Mouse (Mus musculus) layer of hippocampus, postnatal 14 days (tissue): ENCODE data around the gene Cyb5d2. TPM values are rescaled to one million over a fixed set of nuclear protein-coding genes. Genes with fewer than 3 reads are reported as not detected.

Experiments used
- DNase-seq, 2 experiments: peaks; one replicate each; pipeline ENCODE4 v3.0.0; 2021 to 2022; ENCODE audit warnings: low spot score in 2 of 2, mixed read lengths in 1 of 2
- long read RNA-seq, 2 experiments: library from polyadenylated mRNA; stranded (forward); transcript quantifications; one replicate each; pipeline ENCODE4 v2.0.0; 2021
- total RNA-seq, 2 experiments: library from RNA; stranded (reverse); gene quantifications; 2 replicates each; pipeline ENCODE4 v1.2.3; 2021

Gene Cyb5d2
- total RNA-seq = 10 to 100 TPM; 14.0 to 17.2 TPM
- long read RNA-seq, experiment 1, transcript Cyb5d2-201 (4 exons, 2,393 nt) = major isoform, 14 of 18 reads
- long read RNA-seq, experiment 1, partial matches to known transcripts = 1 of 18 reads
- long read RNA-seq, experiment 1, other reads (novel, unspliced or antisense) = 0 of 18 reads
- long read RNA-seq, experiment 2, transcript Cyb5d2-201 (4 exons, 2,393 nt) = major isoform, 13 of 17 reads
- long read RNA-seq, experiment 2, partial matches to known transcripts = 0 of 17 reads
- long read RNA-seq, experiment 2, other reads (novel, unspliced or antisense) = 3 of 17 reads

- DNase-seq = peak; percentile 93 to 97
Measured at GRCm38 (mm10) chr11:72795455-72796295, at the start of gene Cyb5d2, which contains the start of gene Zzef1. Gene Cyb5d2 (minus strand): TSS chr11:72796142. Gene Zzef1 (plus strand): TSS chr11:72796226.

DNA sequence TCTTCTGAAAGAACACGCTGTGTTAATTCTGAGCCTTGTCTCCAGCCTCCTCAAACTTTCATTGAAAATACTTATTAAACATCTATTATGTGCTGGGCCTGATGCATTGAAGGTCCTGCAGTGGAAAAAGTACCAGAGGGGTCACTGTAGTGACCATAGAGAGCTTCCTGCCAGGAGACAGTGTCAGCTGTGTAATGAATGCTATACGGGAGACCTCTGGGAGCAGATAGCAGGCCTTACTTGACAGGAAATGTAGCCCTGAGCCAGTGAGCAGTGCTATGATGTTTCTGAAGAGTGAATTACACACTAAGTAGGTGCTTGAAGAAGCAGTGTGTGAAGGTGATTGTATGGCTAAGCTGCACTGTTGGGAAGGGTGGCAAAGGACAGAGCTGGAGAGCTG, 49.6 kb upstream of the Cyb5d2 start:
- no peak for DNase-seq

- no peak for DNase-seq
Measured at GRCm38 (mm10) chr11:72843576-72843975, 47.6 kb upstream of the Cyb5d2 start.

DNA sequence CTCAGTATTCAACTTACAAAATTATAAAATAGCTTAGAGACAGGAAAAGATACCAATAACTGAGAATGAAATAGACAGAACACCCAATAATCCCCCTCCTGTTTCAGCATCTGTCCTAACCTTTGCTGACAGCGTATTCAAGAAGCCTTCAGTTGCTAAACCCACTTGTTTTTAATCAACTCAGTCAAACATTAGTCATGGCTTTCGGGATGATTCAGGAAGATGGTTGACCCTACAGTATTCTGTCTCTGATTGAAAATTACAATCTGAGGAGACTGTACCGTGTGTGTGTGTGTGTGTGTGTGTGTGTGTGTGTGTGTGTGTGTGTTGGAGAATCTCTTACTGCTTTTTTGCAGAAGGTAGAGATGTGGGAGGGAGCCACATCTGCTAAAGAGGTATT, 46.8 kb upstream of the Cyb5d2 start:
- DNase-seq = no peak

DNA sequence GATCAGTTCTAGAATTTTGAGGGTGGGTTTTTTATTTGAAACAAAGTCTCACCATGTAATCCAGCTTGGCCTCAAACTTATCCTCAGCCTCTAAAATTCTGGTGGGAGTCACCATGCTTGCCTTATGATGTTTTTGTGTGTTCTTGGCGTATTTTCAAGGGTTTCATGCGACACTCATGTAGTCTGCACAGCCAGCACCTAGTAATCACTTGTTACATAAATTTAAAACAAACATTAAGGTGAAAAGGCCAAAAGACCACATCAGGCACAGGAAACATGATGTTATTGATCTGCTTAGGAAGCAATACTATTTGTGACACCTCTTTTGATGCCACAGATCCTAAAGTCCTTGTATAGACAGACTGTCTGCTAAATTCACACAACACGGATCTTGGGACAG, 33.9 kb upstream of the Cyb5d2 start:
- no peak for DNase-seq

- DNase-seq = no peak
Measured at GRCm38 (mm10) chr11:72821041-72821440, 25.1 kb upstream of the Cyb5d2 start.

DNA sequence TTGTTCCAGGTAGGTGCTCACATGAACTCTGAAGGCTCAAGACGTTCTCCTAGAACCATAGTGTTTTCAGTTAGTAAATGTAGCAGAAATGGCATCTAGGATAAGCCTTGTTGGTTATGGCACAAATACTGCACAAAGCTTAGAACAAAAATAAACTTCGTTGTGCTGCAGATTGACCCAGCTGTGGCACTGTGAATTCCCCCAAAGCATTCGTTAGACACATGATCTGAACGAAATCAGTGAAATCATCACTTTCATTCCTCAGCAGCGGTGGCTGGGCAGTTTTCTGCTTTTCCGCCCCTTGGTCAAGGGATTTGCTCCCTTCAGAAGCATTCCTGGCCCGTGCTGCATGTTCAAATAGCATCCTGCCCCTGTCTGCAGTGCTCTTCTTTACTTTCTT, 22.1 kb upstream of the Cyb5d2 start:
- no peak for DNase-seq

- no peak for DNase-seq
Measured at GRCm38 (mm10) chr11:72816859-72817258, 20.9 kb upstream of the Cyb5d2 start.

DNA sequence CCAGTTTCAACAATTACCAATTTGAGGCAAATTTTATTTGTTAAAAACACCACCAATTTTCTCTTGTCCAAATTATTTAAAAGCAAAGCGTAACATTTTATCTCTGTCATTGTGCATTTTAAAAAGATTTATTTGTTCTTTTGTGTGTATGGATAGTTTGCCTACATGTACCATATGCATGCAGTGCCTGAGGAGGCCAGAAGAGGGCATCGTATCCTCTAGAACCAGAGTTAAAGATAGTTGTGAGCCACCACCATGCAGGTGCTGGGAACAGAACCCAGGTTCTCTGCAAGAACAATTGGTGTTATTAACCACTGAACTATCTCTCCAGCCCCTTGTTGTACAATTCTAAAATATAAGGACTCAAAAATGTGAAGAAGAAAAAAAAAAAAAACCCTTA, 18.2 kb upstream of the Cyb5d2 start:
- no peak for DNase-seq

DNA sequence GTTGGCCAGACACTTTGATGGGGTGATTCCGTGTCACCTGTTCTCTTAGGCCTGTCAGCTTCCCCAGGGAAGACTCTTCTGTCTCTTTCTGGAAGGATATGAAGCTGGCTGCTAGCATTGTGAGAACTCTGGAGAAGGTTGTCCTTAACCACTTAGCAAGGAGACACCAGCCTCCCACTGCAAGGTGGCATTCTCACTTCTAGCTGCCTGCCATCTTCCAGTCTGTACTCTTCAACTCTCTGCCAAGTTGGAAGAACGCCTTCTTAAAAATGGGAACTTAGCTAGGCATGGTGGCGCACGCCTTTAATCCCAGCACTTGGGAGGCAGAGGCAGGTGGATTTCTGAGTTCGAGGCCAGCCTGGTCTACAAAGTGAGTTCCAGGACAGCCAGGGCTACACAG, 17.7 kb upstream of the Cyb5d2 start:
- no peak for DNase-seq

- no peak for DNase-seq
Measured at GRCm38 (mm10) chr11:72807992-72808391, 12.1 kb upstream of the Cyb5d2 start.

- peak; percentile 30 to 74 for DNase-seq
Measured at GRCm38 (mm10) chr11:72806556-72806955, 10.6 kb upstream of the Cyb5d2 start.

GRCm38 (mm10) chr11:72805232-72805631, 9.3 kb upstream of the Cyb5d2 start:
- DNase-seq = no peak

GRCm38 (mm10) chr11:72804586-72804985, 8.6 kb upstream of the Cyb5d2 start:
- no peak for DNase-seq

DNA sequence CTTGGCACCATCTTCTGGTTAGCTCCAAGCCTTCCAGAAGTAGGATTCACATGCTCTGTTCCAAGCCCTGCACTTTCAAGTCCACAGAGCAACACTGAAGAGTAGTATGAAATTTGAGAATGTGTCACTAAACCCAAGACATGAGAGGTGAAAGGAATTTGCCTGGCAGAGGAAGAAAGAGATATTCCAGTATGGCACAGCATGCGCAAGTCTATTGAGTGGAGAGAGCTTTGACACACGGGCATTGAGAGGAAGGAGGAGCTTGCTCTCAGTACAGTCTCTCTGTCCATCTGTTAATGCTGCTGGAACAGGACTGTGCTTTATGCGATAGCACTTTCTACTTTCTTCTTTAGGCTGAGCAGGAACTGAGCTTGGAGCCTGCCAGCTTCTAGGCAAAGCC, 7.1 kb upstream of the Cyb5d2 start:
- DNase-seq = no peak

GRCm38 (mm10) chr11:72801182-72801581, 5.2 kb upstream of the Cyb5d2 start:
- no peak for DNase-seq

- DNase-seq = no peak
Measured at GRCm38 (mm10) chr11:72798112-72798511, 2.2 kb upstream of the Cyb5d2 start.

GRCm38 (mm10) chr11:72796773-72797338, 914 bp upstream of the Cyb5d2 start:
- DNase-seq = no peak

DNA sequence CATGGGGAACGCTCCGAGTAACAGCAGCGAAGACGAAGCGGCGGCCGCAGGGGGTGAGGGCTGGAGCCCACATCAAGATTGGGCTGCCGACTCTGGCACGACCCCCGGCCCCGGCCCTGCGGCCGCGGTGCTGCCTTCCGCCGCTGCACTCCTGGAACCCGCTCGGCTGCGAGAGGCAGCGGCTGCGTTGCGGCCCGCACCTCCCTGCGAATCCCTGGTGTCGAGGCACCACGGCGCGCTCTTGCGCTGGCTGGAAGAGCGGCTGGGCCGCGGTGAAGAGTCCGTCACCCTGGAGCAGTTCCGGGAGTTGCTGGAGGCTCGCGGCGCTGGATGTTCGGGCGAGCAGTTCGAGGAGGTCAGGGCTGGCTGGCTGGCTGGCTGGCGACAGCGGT, 350 bp upstream of the Cyb5d2 start:
- no peak for DNase-seq

- DNase-seq = no peak
Measured at GRCm38 (mm10) chr11:72795149-72795454, 840 bp downstream of the Cyb5d2 start.

GRCm38 (mm10) chr11:72792033-72792432, 3.9 kb downstream of the Cyb5d2 start:
- DNase-seq = no peak

- no peak for DNase-seq
Measured at GRCm38 (mm10) chr11:72782503-72782902, 13.4 kb downstream of the Cyb5d2 start.
